Mouse (Mus musculus): ENCODE results near the gene Sycp1.

GRCm38 (mm10) chr3:102970067-102970466, 34.2 kb upstream of the Sycp1 start:
- TF ChIP-seq EP300 (IDR thresholded peaks at IDR 0.05; ENCODE audit: low read depth) (no peak), CTCF (IDR thresholded peaks at IDR 0.05; ENCODE audit: low read depth) (no peak)
